Mouse (Mus musculus) kidney, adult 9 months (tissue): ENCODE measurements around the gene Padi3.

Experiments used
- DNase-seq: peaks from one replicate; pipeline ENCODE4 v3.0.0; 2022

The Padi3 gene

DNA sequence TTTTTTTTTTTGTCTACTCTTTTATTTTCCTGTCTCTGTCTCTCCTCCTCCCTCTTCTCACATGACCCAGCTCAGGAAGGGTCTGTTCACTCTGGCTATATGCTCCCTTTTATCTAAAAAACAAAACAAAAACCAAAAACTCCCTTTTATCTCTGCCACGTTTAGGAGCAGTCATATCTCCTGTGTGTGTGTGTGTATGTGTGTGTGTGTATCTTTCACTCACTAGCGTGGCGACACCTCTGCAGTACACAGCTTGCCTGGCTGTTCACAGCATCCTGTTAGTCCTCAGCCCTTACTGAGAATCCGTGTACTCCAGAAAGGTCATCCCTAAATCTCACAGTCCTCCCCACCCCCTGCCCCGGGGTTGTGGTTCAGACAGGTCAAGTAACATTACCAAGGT is 5.0 kb upstream of the Padi3 start:
- DNase-seq = no peak

DNA sequence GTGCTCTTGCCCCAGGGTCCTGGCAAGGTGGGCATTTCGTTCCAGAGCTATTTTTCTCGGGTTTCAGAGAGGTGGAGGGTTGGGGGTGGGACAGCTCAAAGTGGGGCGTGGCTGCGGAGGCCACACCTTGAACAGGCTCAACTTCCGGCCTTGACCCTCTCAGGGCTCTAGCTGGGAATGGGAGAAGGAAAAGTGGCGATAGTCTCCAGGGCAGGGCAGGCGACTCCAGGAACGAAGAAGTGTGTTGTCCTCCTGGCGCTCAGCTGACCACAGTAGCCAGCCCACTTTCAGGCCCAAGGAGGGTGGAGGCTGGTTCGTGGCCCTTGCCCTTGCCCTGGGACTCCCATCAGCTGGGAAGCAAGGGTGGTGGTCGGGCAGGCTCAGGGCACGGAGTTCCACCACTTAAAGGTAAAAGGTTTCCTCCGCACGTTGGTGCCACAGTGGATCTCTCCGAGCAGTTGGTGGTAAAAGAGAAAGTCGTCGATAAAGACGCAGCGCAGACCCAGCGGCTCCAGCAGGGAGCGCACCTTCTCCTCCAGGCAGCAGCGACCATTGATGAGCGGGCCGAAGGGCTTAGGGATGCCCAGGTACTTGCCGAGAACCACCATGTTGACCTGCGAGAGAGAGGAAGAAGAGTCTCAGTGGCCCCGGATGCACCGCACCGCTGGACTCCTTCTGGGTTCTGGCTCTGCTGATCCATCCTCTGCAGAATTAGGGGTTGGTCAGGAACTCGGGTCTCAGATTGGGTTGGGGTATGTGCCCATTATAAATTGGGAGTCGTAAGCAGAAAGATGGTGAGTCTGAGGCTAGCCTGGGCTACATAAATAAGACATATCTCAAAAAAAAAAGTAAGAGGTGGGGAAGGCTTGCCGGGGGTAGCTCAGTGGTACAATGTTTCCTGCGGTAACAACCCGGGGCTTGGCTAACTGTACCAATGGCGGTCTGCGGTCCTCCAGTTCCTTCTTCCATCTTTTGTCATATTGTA is 4.1 kb upstream of the Padi3 start:
- peak; percentile 44 for DNase-seq

DNA sequence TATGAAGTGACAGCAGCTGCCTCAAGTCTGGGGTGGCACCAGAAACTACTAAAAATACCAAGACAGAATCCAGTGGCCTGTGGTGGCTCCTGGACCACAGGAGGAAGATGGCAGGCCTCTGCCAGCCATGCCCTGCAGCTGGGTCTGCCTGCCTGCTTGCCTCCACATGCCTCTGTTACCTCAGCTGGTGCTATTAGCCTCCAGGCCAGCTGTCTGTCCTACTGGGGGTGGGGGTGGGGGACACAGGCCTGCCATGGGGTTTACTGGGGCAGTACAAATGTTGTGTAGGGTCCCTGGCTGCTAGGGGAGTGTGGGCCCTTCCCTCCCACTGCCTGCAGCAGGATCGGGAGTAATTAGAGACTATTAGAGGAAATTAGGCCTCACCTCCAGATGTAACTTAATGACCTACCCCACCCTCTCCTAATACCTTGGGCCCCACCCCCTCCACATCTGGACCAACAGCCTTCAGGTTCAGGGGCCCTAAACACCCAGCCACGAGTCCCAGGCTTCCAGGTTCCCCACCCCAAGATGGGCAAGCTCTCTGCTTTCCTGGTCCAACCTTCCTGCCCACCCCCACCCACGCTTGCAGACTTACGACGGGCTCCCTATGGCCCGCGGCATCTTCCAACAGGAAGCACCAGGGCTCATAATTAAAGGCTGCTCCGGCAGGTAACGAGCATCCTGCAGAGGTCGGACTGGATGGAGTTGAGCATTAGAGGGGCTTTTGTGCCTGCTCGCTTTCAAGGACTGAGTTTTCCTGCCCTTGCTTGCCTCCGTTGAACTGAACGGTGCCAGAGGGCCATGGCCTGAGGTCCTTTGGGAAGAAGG is 3.1 kb upstream of the Padi3 start:
- no peak for DNase-seq

DNA sequence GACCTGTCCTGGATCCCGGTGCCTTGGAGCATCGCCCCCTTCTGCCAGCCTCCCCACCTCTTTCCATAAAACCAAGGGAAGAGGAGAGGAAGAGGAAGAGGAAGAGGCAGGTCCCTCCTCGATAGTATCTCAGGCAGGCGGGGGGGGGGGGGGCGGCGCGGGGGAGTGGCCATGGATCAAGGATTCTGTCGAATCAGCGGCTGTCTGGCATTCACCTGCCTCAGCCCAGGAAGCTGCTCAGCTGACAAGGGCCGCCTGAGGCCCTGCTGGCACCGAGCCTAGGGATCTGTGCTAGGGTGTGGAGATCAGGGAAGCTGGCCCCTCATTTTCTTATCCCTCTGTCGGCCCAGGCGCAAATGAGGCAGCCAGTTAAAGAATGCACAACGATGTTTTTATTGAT is 2.2 kb upstream of the Padi3 start:
- peak; percentile 26 for DNase-seq

DNA sequence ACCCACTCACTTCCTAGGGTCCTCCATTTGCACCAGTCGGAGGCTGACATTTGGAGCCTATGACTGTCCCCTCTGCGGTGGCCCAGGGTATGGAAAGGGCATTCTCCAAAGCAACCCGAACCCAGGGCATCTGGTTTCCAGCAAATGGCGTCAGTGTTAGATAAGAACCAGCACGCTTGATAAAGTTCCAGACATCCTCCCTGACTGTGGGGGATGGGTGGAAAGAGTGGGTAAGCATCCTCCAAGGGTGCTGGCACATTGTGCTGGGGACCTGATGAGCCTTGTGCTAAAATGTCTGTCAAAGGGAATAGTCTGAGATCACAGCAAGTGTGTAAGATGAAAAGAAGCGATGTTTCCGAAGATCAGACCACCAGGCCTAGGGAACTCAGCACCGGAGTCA is 1.7 kb upstream of the Padi3 start:
- DNase-seq = no peak

DNA sequence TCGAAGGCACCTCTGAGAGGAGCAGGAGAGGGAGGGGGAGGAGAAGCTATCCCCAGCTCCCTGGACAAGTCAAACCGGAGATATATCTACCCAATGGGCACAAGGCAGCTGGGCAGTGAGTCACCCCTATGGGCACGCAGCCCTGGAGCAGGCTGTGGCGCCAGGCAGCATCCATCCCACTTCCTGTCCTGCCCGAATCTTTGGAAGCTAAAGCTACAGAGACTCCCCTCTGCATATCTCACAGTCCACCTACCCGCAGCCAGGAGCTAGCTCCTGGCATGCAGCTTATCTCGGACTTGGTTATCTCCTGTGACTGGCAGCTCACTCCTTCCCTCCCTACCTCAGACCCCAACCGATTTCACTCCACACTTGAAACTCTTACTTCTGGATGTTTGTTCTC is 1.3 kb downstream of the Padi3 start:
- DNase-seq = no peak

DNA sequence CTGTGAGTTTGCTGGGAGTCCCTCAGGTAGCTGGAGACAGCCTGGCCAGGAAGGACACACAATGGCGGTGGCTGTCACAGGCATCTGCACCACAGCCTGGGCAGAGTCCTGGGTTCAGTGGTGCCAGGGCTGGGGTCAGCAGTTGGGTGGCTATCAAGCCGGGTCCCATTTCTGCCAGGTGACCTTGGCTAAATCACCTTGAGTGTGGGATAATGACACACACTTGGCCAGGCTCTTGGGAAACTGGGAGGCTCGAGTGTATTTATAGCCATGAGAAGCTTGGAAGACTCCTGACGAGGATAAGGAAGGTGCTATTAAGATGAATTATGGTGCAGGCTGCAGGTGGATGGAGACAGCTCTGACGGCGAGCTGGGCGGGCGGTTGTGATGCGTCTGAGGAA is 5.8 kb downstream of the Padi3 start:
- DNase-seq = no peak

DNA sequence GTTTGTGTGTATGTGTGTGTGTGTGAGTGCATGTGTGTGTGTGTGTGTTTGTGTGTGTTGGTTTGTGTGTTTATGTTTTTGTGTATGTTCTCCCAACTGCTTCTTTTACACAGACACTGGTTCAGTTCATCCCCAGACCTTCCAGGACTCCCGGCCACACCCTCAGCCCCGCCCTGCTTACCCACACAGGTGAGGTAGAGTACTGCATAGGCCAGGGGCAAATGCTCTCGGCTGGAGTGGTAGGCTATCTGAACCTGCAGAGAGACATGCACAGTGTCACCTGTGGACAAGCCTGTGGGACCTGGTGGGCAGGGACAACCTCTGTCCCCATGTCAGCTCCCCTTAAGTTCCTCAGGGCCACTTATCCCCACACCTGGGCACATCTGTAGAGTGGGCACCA is 9.1 kb downstream of the Padi3 start:
- DNase-seq = no peak

DNA sequence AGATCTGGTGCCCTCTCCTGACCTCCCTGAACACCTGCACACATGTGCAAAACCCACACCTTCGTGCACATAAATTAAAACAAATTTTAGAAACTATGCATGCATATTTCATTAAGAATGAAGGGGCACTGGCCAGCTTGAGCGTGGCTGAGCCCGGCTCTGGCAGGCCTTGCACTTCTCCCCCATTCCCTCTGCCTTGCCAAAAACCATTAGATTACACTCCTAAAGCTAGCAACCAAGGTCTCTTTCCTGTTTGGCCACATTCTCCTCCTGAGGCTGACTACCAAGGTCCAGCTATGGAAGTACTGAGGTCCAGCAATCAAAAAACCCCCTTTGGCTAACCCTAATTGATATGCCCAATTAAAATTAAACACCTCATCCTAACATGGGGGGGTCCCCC is 13.7 kb downstream of the Padi3 start:
- no peak for DNase-seq

DNA sequence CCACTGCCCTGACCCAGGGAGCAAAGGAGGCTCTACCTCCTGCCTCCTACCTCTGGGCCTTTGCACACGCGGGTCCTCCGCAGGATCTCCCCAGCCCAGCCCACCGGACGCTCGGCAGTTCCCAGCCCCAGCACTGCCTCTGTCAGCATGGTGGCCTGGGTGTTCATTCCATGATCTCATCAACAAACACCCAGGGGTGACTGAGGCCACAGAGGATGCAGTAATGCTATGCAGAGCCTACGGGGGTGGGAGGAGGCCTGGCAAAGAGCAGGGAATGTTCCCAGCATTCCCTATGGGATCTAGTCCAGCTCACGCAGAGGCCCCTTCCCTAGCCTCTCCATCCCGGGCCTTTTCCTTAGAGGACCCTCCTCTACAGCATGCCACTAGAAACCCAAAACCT is 15.8 kb downstream of the Padi3 start:
- DNase-seq = no peak

DNA sequence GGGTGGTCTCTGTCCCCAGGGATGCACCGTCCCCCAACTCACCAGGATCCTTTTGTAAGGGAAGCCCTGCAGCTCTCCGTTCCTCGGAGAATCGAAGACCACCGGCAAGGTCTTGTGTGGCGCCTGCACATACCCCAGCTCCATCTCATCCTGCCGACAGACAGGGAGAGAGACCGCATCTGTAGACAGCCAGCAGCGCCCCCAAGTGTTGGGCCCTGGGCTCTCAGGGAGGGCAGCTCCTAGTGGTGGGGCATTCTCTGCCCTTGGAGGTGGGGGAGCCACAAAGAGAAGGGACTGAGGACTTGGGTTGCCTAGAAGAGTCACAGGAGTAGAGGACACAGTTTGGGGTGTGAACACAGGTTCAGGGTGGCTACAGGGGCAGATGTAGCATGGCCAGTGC is 16.7 kb downstream of the Padi3 start:
- no peak for DNase-seq

DNA sequence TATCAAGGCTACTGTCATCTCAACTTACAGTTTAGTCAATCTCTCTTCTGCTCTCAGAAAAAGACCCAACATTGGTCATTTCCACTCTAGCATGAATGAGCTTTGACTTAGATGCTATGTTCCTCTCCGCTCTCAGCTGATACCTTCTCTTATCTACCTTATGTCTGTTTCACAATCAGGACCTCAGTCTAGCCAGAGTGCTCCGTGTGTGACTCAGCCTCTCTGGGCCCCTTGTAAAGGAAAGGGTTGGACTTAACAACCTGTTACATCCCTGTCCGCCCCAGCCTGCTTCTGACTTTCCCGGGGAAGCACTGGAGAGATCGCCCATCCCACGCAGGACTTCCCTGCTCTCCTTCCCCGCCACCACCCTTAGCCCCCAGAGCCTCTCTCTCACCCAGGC is 17.9 kb downstream of the Padi3 start:
- no peak for DNase-seq

DNA sequence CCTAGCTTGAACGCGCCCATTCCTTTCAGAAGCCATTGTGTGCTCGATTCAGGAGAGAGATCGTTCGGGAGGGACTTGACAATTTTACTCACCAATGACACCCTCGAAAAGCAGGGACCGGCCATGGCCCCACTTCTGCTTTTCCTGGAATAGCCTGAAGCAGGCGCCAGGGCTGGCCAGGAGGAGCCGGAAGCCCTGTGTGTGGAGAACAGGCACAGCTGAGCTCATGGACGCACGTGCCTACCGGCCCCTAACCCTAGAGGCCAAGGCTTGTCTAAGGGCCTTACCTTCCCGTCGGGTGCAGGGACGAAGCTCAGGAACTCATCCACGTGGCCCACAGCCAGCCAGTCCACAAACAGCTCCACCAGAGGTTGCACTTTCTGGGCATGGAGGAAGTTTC is 19.4 kb downstream of the Padi3 start:
- DNase-seq = no peak

DNA sequence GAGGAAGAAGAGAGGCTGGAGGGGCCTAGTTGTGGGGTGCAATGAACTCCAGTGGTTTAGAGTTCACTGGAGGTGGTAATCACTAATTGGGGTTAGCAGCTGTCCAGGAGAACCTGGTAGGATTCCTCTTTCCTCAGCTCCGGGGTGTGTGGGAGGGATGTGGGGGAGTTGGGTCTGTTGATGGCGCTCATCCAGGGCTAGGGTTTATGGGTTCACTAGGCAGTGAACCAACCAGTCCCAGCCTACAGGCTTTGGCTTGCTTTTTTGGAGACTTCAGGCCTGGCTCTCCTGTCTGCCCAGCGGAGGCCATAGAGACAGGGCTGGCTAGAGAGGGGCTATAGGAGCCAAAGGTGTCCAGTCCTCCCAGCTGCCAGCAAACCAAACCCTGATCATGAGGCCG is 20.5 kb downstream of the Padi3 start:
- no peak for DNase-seq

DNA sequence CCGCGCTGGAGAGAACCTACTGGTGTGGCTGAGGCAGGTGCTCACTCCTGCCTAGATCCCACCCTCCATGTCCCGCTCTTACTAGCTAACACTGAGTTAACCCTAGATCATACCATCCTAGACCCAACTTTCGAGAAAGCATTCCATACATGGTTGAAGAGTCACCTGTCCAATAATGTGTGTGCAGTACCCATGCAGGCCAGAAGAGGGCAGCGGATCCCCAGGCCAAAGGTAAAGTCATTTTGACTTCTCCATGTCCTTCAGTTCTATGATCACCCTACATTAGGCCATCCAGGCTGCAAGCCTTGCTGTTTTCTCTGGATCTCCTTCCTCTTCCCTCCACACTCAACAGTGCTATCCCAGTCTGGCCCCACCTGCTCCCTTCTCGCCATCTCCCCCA is 21.5 kb downstream of the Padi3 start:
- peak; percentile 79 for DNase-seq

DNA sequence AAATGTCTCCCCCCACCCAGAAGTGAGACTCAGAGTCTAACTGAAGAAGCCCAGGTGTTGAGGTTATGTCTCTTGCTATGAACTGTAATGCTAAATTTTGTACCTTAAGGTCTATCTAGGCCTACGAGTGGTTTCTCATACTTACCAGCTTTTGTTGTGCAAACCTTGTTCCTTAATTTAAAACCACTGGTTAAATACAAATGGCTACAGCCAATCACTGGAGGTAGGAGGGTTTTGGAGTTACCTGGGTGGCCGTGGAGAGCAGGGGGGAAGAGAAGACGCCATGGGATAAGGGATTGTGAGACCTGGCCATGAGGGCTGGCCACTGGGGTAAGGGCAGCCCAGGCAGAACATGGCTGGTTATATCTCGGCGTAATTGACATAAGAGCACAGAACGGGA is 22.2 kb downstream of the Padi3 start:
- DNase-seq = no peak

DNA sequence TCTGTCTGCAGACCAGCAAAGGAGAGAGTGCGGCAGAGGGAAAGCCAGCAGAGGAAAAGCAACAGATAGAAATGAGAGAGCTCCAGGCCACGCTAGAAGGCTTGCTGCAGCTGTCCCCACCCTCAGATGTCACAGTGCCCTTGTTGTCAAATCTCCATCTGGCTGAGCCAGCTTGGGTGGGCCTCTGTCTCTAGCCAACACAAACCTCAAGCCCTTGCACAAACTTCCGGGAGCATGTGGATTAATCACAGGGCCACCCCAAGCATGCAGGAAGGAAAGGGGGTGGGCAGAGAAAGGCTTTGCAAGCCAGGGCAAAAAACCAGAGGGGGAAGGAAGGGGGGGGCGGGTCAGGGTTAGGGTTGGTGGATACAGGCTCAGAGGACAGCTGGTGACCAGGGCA is 23.0 kb downstream of the Padi3 start:
- DNase-seq = peak; percentile 32

DNA sequence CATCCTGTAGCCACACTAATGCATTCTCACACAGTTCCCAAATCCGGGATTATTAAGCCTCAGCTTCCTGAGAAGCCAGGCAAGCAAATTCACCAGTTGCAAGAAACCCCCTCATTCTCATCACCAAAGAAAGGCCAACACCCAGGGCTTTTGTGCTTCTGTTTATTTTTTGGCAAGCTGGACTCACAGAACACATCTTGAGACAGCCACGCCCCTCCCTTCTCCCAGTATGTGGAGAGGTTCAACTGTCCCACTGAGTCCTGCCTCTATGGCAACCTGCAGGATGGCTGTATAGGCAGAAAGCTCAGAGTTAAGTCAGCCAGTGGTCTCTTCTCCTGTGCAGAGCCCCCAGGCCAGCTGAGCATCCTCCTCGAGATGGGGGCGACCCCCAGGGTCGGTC is 25.2 kb downstream of the Padi3 start:
- DNase-seq = no peak

DNA sequence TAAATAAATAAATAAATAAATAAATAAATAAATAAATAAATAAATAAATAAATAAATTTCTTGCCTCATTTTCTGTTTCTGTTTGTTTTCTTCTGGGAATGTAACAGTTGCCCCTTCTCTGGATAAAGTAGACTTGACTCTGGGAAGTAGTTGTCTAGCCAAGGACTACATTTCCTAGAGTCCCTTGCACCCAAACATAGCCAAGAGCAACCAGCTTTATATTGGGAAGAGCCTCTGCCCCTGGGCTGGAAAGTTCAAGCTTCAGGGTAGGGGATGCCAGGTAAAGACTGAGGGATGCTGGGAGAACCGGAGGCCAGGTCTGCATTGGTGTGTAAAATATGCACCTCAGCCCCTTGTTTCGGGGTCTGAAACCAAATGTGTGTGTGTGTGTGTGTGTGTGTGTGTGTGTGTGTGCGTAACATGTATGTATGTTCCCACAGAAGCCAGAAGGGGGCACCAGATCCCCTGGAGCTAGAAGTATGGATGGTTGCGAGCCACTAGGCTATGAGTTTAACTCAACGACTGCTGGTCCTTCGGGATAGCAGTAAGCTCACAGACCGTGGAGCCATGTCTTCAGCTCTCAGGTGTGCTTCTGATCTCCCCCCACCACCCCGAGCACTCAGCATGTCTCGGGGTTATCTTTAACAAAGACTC is 26.0 kb downstream of the Padi3 start:
- DNase-seq = no peak

DNA sequence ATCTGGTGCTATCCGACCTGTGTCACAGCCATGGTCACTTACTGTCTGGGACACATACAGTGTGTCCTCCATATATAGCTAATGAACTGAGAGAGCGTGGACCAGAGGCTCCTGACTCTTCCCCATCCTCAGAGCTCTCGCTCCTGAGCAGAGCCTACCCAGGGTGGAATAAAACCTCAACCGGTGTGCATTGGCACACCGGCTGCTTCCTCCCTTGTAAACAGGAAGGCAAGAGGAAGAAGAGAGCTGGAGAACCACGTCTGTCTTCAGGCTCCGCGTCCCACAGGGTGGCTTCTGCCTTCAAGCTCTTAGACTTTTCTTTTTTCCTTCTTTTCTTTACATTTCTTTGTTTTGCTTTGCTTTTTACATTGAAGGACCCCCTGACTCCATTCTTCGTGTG is 27.6 kb downstream of the Padi3 start:
- no peak for DNase-seq

DNA sequence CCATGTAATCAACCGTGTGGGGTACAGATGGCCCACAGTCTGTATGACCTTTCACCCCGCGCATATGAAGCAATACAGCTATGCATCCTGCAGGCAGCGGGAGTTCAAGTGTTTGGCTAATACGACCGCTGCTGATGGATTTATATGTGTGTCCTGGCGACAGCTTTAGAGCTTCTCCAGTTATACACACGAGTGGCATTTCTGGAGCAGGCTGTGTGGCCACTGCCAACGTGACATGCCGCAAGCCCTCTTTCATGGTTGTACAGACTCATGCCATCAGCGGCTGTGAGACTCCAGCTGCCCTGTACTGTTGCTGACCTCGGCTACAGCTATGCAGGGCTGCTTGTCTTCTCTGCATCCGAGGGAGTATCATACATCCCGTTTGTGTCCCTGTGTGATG is 29.9 kb downstream of the Padi3 start:
- no peak for DNase-seq

DNA sequence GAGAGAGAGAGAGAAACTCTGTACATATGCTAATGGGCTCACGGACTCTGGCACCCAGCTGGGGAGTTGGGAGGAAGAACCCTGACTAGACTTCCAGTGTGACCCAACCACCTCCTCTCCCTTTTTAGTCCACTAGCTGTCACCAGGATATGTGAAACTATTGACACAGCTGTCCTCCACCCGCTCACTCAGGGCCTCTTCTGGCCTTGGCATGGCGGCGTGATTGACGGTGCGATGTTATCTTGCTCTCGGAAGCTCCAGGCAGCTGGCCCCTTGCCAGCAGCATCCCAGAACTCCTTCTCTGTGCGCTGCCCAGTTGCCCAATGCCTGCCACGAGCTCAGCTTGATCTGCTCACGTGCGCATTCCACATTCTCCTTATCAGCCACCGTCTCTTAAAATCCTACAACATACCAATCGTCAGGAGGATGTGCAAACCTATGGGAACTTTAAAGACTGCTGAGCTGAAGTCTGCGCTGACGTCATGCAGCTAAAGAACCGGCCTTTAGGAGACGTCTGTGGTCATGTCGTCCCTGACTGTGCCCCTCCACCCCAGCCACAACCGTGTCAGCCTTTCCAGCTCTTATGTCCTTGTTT is 30.5 kb downstream of the Padi3 start:
- no peak for DNase-seq

DNA sequence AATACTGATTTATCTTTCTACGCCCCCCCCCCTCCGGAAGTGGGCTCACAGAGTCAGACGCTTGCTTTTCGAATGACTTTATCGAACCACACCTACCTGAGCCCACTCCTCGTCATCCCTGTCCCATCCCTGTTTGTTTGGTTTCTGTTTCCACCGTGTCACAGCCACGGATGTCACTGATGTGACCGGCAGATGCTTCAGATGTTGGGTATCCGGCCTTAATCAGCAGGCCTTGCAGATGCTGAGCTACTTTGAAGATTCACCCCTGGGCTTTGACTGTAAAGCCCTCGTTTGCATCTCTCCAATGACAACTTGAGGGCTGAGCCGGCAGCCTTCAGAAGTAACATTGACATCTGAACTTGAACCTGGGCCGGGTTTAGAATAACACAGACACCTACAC is 33.8 kb downstream of the Padi3 start:
- no peak for DNase-seq
